Mouse (Mus musculus) liver, embryonic 16.5 days (tissue): Measurements from ENCODE around the gene Scp2. TPM values are rescaled to one million over a fixed set of nuclear protein-coding genes. Genes with fewer than 3 reads are reported as not detected.

Experiments
- ATAC-seq: fragments of 200-750 bp; cut with Nextera tagmentation; 2 replicates; pipeline ENCODE4 v1.8.0; 2017; ENCODE audit warnings: low read depth, mild to moderate bottlenecking, moderate number of reproducible peaks, moderate library complexity
- H3K27ac ChIP-seq: fragments of 300-500 bp; sonication (generic); 2 replicates; pipeline ENCODE4 v1.5.1; 2014; ENCODE audit warnings: mild to moderate bottlenecking, low read length
- H3K27me3 ChIP-seq: fragments of 300-500 bp; sonication (generic); 2 replicates; pipeline ENCODE4 v1.6.1; 2014; ENCODE audit warnings: low read depth, low read length, mixed read lengths; ENCODE audit not compliant: control insufficient read depth, insufficient read depth
- H3K36me3 ChIP-seq: fragments of 300-500 bp; sonication (generic); 2 replicates; pipeline ENCODE4 v1.6.1; 2014; ENCODE audit warnings: mild to moderate bottlenecking; ENCODE audit not compliant: control insufficient read depth, insufficient read depth
- H3K4me1 ChIP-seq: fragments of 300-500 bp; sonication (generic); 2 replicates; pipeline ENCODE4 v1.6.1; 2014; ENCODE audit warnings: low read depth, low read length, mixed read lengths; ENCODE audit not compliant: control insufficient read depth
- H3K4me2 ChIP-seq: fragments of 300-500 bp; sonication (generic); 2 replicates; pipeline ENCODE4 v1.6.1; 2014; ENCODE audit warnings: low read depth, low read length, mixed read lengths
- H3K4me3 ChIP-seq: fragments of 300-500 bp; sonication (generic); 2 replicates; pipeline ENCODE4 v1.5.1; 2014; ENCODE audit warnings: low read depth, mild to moderate bottlenecking, low read length
- H3K9ac ChIP-seq: fragments of 300-500 bp; sonication (generic); 2 replicates; pipeline ENCODE4 v1.6.1; 2014; ENCODE audit warnings: low read depth, low read length
- H3K9me3 ChIP-seq: fragments of 300-500 bp; sonication (generic); replicated peaks from 2 replicates; pipeline ENCODE4 v1.6.1; 2016; ENCODE audit warnings: low read length; ENCODE audit not compliant: control insufficient read depth
- WGBS: fragments of 180-500 bp; shearing (Covaris S2); extraction: QIAGEN DNeasy Blood & Tissue Kit; methylation state at CpG from one replicate; pipeline ENCODE4 v1.1.7; 2014; ENCODE audit not compliant: insufficient replicate concordance; 5-methylcytosine and 5-hydroxymethylcytosine counted together
- polyA plus RNA-seq: library from polyadenylated mRNA; unstranded; fragments of >200 nt; fragmentation: Nextera tagmentation; extraction: Ambion mirVana; gene quantifications from 2 replicates; pipeline ENCODE4 v1.2.1, GENCODE M21; 2015

Scp2 gene
- polyA plus RNA-seq, 1 experiment from 2014 or later, result 427 TPM

- WGBS, result 79% methylated on average over 19 of the region's 19 CpGs
- Histone ChIP-seq H3K36me3 (peaks cover 24% of the 10 kb centered on the region), H3K4me1 (no peaks in the 10 kb centered on the region), H3K4me2 (no peak overlapping the region), H3K9me3 (no peaks in the 10 kb centered on the region), H3K27ac (no peak overlapping the region), H3K9ac (no peak overlapping the region), H3K4me3 (no peak overlapping the region), H3K27me3 (no peaks in the 10 kb centered on the region)
- ATAC-seq, result no peak
Measured at GRCm38 (mm10) chr4:108045136-108046107, 99.4 kb downstream of the Scp2 start.

GRCm38 (mm10) chr4:108037027-108037426 lies 107.8 kb downstream of the Scp2 start:
- no peaks in the 10 kb centered on the region for H3K9me3 ChIP-seq
- H3K27me3 ChIP-seq, result peaks cover 16% of the 10 kb centered on the region
- H3K27ac ChIP-seq, result no peak overlapping the region
- no peaks in the 10 kb centered on the region for H3K36me3 ChIP-seq
- no peak overlapping the region for H3K9ac ChIP-seq
- H3K4me1 ChIP-seq, result no peaks in the 10 kb centered on the region
- no peak overlapping the region for H3K4me2 ChIP-seq
- WGBS, result 69% methylated on average over 8 of the region's 8 CpGs
- no peak overlapping the region for H3K4me3 ChIP-seq
- no peak for ATAC-seq

- H3K9me3 ChIP-seq, result no peaks in the 10 kb centered on the region
- 67% methylated on average over 8 of the region's 8 CpGs for WGBS
Measured at GRCm38 (mm10) chr4:108033041-108033764, 111.6 kb downstream of the Scp2 start.

GRCm38 (mm10) chr4:108032352-108032849 lies 112.4 kb downstream of the Scp2 start:
- Histone ChIP-seq H3K9me3 (no peaks in the 10 kb centered on the region), H3K27ac (no peak overlapping the region), H3K27me3 (peaks cover 45% of the 10 kb centered on the region), H3K9ac (no peak overlapping the region), H3K4me3 (peak overlapping the region; percentile 51), H3K4me2 (no peak overlapping the region), H3K36me3 (no peaks in the 10 kb centered on the region), H3K4me1 (no peaks in the 10 kb centered on the region; the same call in 1 of the 2 replicates)
- WGBS, result 36% methylated on average over 11 of the region's 11 CpGs
- no peak for ATAC-seq

More at GRCm38 (mm10) chr4:108033041-108033764, 111.6 kb downstream of the Scp2 start:
- Histone ChIP-seq H3K4me1 (no peaks in the 10 kb centered on the region; the same call in 1 of the 2 replicates), H3K36me3 (no peaks in the 10 kb centered on the region), H3K27me3 (peaks cover 45% of the 10 kb centered on the region), H3K4me3 (no peak overlapping the region), H3K9ac (no peak overlapping the region), H3K4me2 (no peak overlapping the region), H3K27ac (no peak overlapping the region)
- ATAC-seq, result no peak

GRCm38 (mm10) chr4:108031502-108032351 lies 113.1 kb downstream of the Scp2 start:
- peaks cover 45% of the 10 kb centered on the region for H3K27me3 ChIP-seq
- WGBS, result 1% methylated on average over 67 of the region's 86 CpGs
- H3K4me2 ChIP-seq, result peak overlapping the region; percentile 65
- H3K27ac ChIP-seq, result no peak overlapping the region
- no peak for ATAC-seq
- H3K9me3 ChIP-seq, result no peaks in the 10 kb centered on the region
- no peaks in the 10 kb centered on the region for H3K36me3 ChIP-seq
- H3K9ac ChIP-seq, result 0 out of 2 replicates have a peak overlapping the region, but pooled peaks have one; percentile 12
- peak overlapping the region; percentile 51 for H3K4me3 ChIP-seq
- H3K4me1 ChIP-seq, result peaks cover 4% of the 10 kb centered on the region; the same call in 1 of the 2 replicates

- peak overlapping the region; percentile 65 for H3K4me2 ChIP-seq
- ATAC-seq, result no peak
- no peak overlapping the region for H3K27ac ChIP-seq
- H3K4me1 ChIP-seq, result peaks cover 10% of the 10 kb centered on the region; the same call in 1 of the 2 replicates
- H3K9me3 ChIP-seq, result no peaks in the 10 kb centered on the region
- 4% methylated on average over 22 of the region's 22 CpGs for WGBS
- no peaks in the 10 kb centered on the region for H3K36me3 ChIP-seq
- peak overlapping the region; percentile 51 for H3K4me3 ChIP-seq
- no peak overlapping the region for H3K9ac ChIP-seq
- H3K27me3 ChIP-seq, result peaks cover 45% of the 10 kb centered on the region
Measured at GRCm38 (mm10) chr4:108030888-108031501, 113.8 kb downstream of the Scp2 start.

GRCm38 (mm10) chr4:108026193-108026592 lies 118.6 kb downstream of the Scp2 start:
- 10% methylated on average over 3 of the region's 3 CpGs for WGBS
- Histone ChIP-seq H3K4me2 (no peak overlapping the region), H3K4me1 (peaks cover 21% of the 10 kb centered on the region), H3K27ac (no peak overlapping the region), H3K27me3 (peaks cover 21% of the 10 kb centered on the region), H3K9me3 (no peaks in the 10 kb centered on the region), H3K9ac (no peak overlapping the region), H3K4me3 (no peak overlapping the region), H3K36me3 (no peaks in the 10 kb centered on the region)
- ATAC-seq, result peak; percentile 71

- H3K27ac ChIP-seq, result no peak overlapping the region
- H3K36me3 ChIP-seq, result no peaks in the 10 kb centered on the region
- H3K4me1 ChIP-seq, result peaks cover 21% of the 10 kb centered on the region
- peak; percentile 59 for ATAC-seq
- H3K9ac ChIP-seq, result 0 out of 2 replicates have a peak overlapping the region, but pooled peaks have one; percentile 31
- 8% methylated on average over 10 of the region's 10 CpGs for WGBS
- no peaks in the 10 kb centered on the region for H3K9me3 ChIP-seq
- H3K4me3 ChIP-seq, result peak overlapping the region; percentile 23
- H3K4me2 ChIP-seq, result peak overlapping the region; percentile 55
- H3K27me3 ChIP-seq, result peaks cover 11% of the 10 kb centered on the region
Measured at GRCm38 (mm10) chr4:108025269-108025668, 119.5 kb downstream of the Scp2 start.
